Mouse (Mus musculus): ENCODE results near the gene Metap2. TPM values are rescaled to one million over a fixed set of nuclear protein-coding genes. Genes with fewer than 3 reads are reported as not detected.

Metap2 gene
- polyA plus RNA-seq, 1 experiment: 146 TPM

DNA sequence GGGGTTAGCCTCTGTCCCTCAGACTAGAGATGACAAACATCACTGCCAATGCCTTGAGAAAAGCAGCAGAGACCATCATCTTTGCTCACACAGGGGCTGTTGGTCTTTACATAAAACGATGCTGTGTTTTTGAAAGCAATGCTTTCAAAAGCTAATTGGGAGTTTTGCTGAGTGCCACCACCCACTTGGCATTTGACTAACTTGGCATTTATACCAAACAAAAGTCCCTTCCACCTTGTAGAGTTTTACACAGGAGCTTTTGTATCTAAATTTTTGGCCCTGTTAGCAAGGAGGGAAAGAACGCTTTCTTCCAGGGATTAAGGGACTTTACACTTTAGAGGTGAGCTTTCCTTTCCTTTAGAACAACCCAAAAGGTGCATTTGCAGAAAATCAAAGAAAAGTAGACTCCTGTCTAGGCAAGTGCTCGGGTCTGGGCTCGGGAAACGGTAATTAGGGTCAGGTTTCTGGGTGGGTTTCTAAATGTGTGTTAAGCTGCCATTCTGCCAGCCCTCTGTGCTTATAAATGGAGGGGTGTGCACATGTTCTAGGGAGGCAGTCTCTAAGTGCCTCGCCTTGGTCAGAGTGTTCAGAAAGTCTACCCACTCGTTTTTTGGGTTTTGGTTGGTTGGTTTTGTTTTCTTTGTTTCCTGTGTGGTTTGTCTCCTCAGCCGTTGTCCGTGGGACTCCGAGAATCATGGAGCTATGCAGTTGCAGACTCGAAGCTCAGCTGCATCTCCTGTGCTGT, 18.8 kb upstream of the Metap2 start:
- Histone ChIP-seq H3K36me3 (ENCODE audit: control insufficient read depth) (no peaks in the 10 kb centered on the region), H3K4me1 (ENCODE audit: control insufficient read depth) (peaks cover 61% of the 10 kb centered on the region), H3K4me3 (replicated peaks) (no peak overlapping the region), H3K9me3 (ENCODE audit: control insufficient read depth, low read length) (peaks cover 2% of the 10 kb centered on the region; the same call in 1 of the 2 replicates), H3K27me3 (ENCODE audit: control insufficient read depth) (peaks cover 6% of the 10 kb centered on the region)
- TF ChIP-seq GATA1 (IDR thresholded peaks at IDR 0.05; ENCODE audit: low read length) (no peak), TAL1 (IDR thresholded peaks at IDR 0.05; ENCODE audit: low read length) (no peak)

DNA sequence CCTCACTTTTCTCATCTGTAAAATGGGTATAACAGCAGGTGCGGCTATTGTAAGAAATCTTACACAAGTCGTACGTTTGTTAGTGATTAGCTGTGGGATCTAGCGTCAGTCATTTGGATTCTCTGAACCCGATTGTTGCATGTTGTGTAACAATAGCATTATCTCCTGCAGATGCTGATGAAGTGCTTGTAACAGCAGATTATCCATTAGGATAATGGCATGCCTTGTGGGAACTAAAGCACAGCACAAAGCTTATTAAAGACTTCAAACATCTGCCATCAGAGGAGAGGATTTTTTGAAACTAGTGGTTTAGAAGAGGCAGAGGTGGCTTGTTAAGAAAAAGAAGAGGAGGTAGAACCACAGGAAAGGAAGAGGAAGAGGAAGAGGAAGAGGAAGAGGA, 16.6 kb upstream of the Metap2 start:
- no peak overlapping the region for H3K4me3 ChIP-seq (replicated peaks)
- H3K36me3 ChIP-seq (ENCODE audit: control insufficient read depth): no peaks in the 10 kb centered on the region
- H3K4me1 ChIP-seq (ENCODE audit: control insufficient read depth): peaks cover 54% of the 10 kb centered on the region
- H3K27me3 ChIP-seq (ENCODE audit: control insufficient read depth): no peaks in the 10 kb centered on the region
- TF ChIP-seq TAL1 (IDR thresholded peaks at IDR 0.05; ENCODE audit: low read length): no peak
- no peak for TF ChIP-seq GATA1 (IDR thresholded peaks at IDR 0.05; ENCODE audit: low read length)
- peaks cover 2% of the 10 kb centered on the region; the same call in 1 of the 2 replicates for H3K9me3 ChIP-seq (ENCODE audit: control insufficient read depth, low read length)

- Histone ChIP-seq H3K36me3 (ENCODE audit: control insufficient read depth) (no peaks in the 10 kb centered on the region), H3K27me3 (ENCODE audit: control insufficient read depth) (no peaks in the 10 kb centered on the region), H3K4me3 (replicated peaks) (no peak overlapping the region), H3K4me1 (ENCODE audit: control insufficient read depth) (peaks cover 48% of the 10 kb centered on the region), H3K9me3 (ENCODE audit: control insufficient read depth, low read length) (peaks cover 2% of the 10 kb centered on the region; the same call in 1 of the 2 replicates)
- no peak for TF ChIP-seq TAL1 (IDR thresholded peaks at IDR 0.05; ENCODE audit: low read length)
Observed at GRCm38 (mm10) chr10:93912917-93913316, 16.0 kb upstream of the Metap2 start.

GRCm38 (mm10) chr10:93912136-93912855, 15.4 kb upstream of the Metap2 start:
- no peak overlapping the region for H3K4me3 ChIP-seq (replicated peaks)
- no peaks in the 10 kb centered on the region for H3K27me3 ChIP-seq (ENCODE audit: control insufficient read depth)
- no peaks in the 10 kb centered on the region for H3K36me3 ChIP-seq (ENCODE audit: control insufficient read depth)
- H3K9me3 ChIP-seq (ENCODE audit: control insufficient read depth, low read length): peaks cover 2% of the 10 kb centered on the region; the same call in 1 of the 2 replicates
- peaks cover 45% of the 10 kb centered on the region for H3K4me1 ChIP-seq (ENCODE audit: control insufficient read depth)
- TF ChIP-seq GATA1 (IDR thresholded peaks at IDR 0.05; ENCODE audit: low read length): no peak
- TF ChIP-seq TAL1 (IDR thresholded peaks at IDR 0.05; ENCODE audit: low read length): peak; percentile 22; the same call in 1 of the 3 replicates

- no peak overlapping the region for H3K4me3 ChIP-seq (replicated peaks)
- no peaks in the 10 kb centered on the region for H3K27me3 ChIP-seq (ENCODE audit: control insufficient read depth)
- H3K36me3 ChIP-seq (ENCODE audit: control insufficient read depth): no peaks in the 10 kb centered on the region
- TF ChIP-seq GATA1 (IDR thresholded peaks at IDR 0.05; ENCODE audit: low read length): no peak
- TF ChIP-seq TAL1 (IDR thresholded peaks at IDR 0.05; ENCODE audit: low read length): no peak
- H3K9me3 ChIP-seq (ENCODE audit: control insufficient read depth, low read length): no peaks in the 10 kb centered on the region
- peaks cover 46% of the 10 kb centered on the region for H3K4me1 ChIP-seq (ENCODE audit: control insufficient read depth)
Observed at GRCm38 (mm10) chr10:93911326-93911725, 14.4 kb upstream of the Metap2 start.

GRCm38 (mm10) chr10:93909811-93910446, 13.0 kb upstream of the Metap2 start:
- Histone ChIP-seq H3K9me3 (ENCODE audit: control insufficient read depth, low read length) (no peaks in the 10 kb centered on the region), H3K4me1 (ENCODE audit: control insufficient read depth) (peaks cover 39% of the 10 kb centered on the region), H3K36me3 (ENCODE audit: control insufficient read depth) (no peaks in the 10 kb centered on the region), H3K27me3 (ENCODE audit: control insufficient read depth) (no peaks in the 10 kb centered on the region), H3K4me3 (replicated peaks) (no peak overlapping the region)
- TF ChIP-seq TAL1 (IDR thresholded peaks at IDR 0.05; ENCODE audit: low read length) (no peak), GATA1 (IDR thresholded peaks at IDR 0.05; ENCODE audit: low read length) (no peak)

DNA sequence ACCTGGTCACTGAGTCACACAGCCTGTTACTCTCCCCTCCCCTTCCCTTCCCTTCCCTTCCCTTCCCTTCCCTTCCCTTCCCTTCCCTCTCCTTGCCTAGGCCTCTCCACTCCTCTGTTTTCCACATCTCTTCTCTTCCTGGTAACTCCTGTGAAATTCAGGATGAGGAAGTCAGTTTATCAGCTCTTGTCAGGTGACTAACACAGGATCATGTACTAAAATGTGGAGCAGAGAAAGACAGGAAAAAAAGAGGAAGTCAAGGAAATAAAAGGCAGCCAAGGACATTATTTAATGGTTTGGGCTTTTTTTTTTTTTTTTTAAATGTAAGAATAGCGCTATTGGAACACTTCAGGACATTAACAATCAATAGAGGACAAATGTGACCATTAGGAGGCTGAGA, 12.1 kb upstream of the Metap2 start:
- no peaks in the 10 kb centered on the region for H3K9me3 ChIP-seq (ENCODE audit: control insufficient read depth, low read length)
- TF ChIP-seq GATA1 (IDR thresholded peaks at IDR 0.05; ENCODE audit: low read length) (no peak), TAL1 (IDR thresholded peaks at IDR 0.05; ENCODE audit: low read length) (no peak)
- H3K4me3 ChIP-seq (replicated peaks): no peak overlapping the region
- peaks cover 36% of the 10 kb centered on the region for H3K4me1 ChIP-seq (ENCODE audit: control insufficient read depth)
- H3K27me3 ChIP-seq (ENCODE audit: control insufficient read depth): no peaks in the 10 kb centered on the region
- no peaks in the 10 kb centered on the region for H3K36me3 ChIP-seq (ENCODE audit: control insufficient read depth)

GRCm38 (mm10) chr10:93908540-93908939, 11.6 kb upstream of the Metap2 start:
- Histone ChIP-seq H3K27me3 (ENCODE audit: control insufficient read depth) (no peaks in the 10 kb centered on the region), H3K4me3 (replicated peaks) (no peak overlapping the region), H3K4me1 (ENCODE audit: control insufficient read depth) (peaks cover 33% of the 10 kb centered on the region), H3K36me3 (ENCODE audit: control insufficient read depth) (no peaks in the 10 kb centered on the region), H3K9me3 (ENCODE audit: control insufficient read depth, low read length) (no peaks in the 10 kb centered on the region)
- no peak for TF ChIP-seq TAL1 (IDR thresholded peaks at IDR 0.05; ENCODE audit: low read length)
- TF ChIP-seq GATA1 (IDR thresholded peaks at IDR 0.05; ENCODE audit: low read length): no peak

DNA sequence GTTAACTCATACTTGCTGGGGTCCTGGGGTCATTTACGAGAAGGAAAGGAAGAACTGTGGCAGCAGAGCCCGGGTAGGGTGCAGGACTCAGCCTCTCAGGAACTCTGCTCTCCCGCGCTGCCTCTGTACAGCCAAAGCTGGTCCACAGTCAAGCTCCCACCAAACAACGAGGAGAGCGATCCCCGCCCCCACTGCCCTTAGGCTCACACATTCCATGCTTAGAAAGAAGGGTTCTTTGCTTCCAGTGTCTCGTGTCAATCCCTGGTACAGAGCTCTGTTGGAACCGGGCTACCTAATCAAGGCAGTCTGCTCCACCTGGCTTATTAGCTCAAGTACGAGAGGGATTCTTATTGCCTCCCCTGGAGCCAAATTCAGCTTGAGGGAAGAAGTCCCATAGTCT, 10.5 kb upstream of the Metap2 start:
- H3K4me3 ChIP-seq (replicated peaks): no peak overlapping the region
- no peaks in the 10 kb centered on the region for H3K36me3 ChIP-seq (ENCODE audit: control insufficient read depth)
- H3K27me3 ChIP-seq (ENCODE audit: control insufficient read depth): no peaks in the 10 kb centered on the region
- no peak for TF ChIP-seq GATA1 (IDR thresholded peaks at IDR 0.05; ENCODE audit: low read length)
- TF ChIP-seq TAL1 (IDR thresholded peaks at IDR 0.05; ENCODE audit: low read length): no peak
- H3K9me3 ChIP-seq (ENCODE audit: control insufficient read depth, low read length): no peaks in the 10 kb centered on the region
- H3K4me1 ChIP-seq (ENCODE audit: control insufficient read depth): peaks cover 21% of the 10 kb centered on the region
